Mouse (Mus musculus) bone marrow, adult 2 months (tissue): ENCODE measurements at regions not wholly inside any gene's neighbourhood (a gene's known extent, or its start where the extent isn't known, plus 50 kb on each side); places are given as distances from the start of the nearest gene placed in this dataset.

ENCODE experiments used
- H3K27ac ChIP-seq: fragments of 200-500 bp; 2 replicates; pipeline ENCODE4 v1.5.1; 2012; ENCODE audit warnings: low read depth, mild to moderate bottlenecking, control low read depth, inconsistent platforms, low read length; ENCODE audit not compliant: control insufficient read depth, poor library complexity, insufficient read depth
- H3K4me1 ChIP-seq: fragments of 200-500 bp; 2 replicates; pipeline ENCODE4 v1.6.1; 2011; ENCODE audit warnings: low read length; ENCODE audit not compliant: control insufficient read depth, insufficient read depth
- H3K4me3 ChIP-seq: fragments of 200-500 bp; replicated peaks from 2 replicates; pipeline ENCODE3; 2011; ENCODE audit warnings: mild to moderate bottlenecking, low read depth, low read length, control low read depth; ENCODE audit not compliant: control insufficient read depth
- CTCF ChIP-seq: fragments of 200-500 bp; IDR thresholded peaks from 2 replicates; pipeline ENCODE4 v1.5.1; 2011; ENCODE audit warnings: low read length, control low read depth; ENCODE audit not compliant: control insufficient read depth, insufficient read depth
- POLR2A ChIP-seq: fragments of 200-500 bp; IDR thresholded peaks from 2 replicates; pipeline ENCODE4 v1.6.1; 2011; ENCODE audit warnings: low read depth, mild to moderate bottlenecking, control low read depth, low read length, borderline replicate concordance; ENCODE audit not compliant: control insufficient read depth
- WGBS: fragments of 180-500 bp; shearing (Covaris S2); methylation state at CpG from one replicate; pipeline ENCODE4 v1.1.7; 2018; 5-methylcytosine and 5-hydroxymethylcytosine counted together

DNA sequence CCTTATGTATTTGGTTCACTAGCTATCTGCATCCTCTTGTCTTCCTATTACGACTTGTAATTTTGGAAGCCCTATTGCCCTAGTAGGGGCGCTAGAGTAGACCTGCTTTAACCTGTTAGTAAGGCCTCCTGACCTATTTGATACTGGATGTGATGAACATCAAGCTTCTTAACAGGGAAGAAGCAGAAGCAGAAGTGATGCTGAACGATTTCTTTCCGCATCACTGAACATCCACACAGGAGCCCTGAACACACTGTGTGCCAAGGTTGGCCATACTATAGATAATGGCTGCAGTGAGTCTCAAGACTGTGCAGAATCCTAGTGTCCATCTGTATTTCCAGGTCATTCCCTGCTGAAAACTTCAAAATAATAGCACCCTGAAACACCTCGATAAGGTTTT lies 151.0 kb downstream of the Gm9733 start:
- no peak for TF ChIP-seq POLR2A
- TF ChIP-seq CTCF, result no peak
- Histone ChIP-seq H3K4me3 (no peak overlapping the region), H3K27ac (no peak overlapping the region), H3K4me1 (no peaks in the 10 kb centered on the region)
- 85% methylated on average over 5 of the region's 5 CpGs for WGBS

DNA sequence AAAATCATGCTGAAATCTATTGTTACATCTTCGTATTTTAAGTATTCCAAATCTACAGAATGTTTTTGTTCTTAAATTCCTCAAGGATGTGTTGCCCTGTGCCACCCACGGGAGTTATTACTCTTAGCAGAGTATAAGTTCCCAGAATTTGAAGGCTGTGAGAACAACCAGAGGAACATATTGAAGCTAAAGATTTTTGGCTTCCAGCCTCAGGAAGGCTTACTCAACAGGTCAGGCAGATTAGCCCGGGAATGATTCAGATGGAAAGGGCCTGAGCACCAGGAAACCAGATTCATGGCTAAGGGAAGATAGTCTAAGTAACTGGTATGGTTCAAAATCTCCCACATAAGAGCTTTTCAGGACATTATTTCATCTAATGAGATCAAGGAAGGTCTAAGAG lies 145.4 kb downstream of the Gm9733 start:
- H3K27ac ChIP-seq, result no peak overlapping the region
- H3K4me1 ChIP-seq, result no peaks in the 10 kb centered on the region
- WGBS, result 85% methylated on average over 3 of the region's 3 CpGs
- TF ChIP-seq POLR2A (no peak), CTCF (no peak)
- H3K4me3 ChIP-seq, result no peak overlapping the region

DNA sequence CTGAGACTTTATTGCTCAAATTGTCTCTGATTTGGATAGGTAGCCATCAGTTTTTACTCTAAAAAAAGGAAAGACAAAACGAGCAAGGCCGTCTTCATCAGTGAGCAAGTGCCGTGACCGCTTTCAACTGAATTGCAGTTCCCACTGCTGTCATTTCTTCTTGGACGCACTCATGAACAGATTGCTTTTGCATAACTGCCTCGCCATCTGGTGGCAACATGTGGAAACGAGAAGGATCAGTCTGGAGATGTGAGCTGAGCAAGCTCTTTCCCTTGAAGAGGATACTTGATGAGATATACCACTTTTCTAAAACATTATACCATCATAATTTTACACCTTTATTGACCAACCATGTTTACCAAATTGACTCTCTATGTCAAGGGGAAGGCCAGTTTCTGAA lies 137.7 kb downstream of the Gm9733 start:
- Histone ChIP-seq H3K27ac (no peak overlapping the region), H3K4me3 (no peak overlapping the region), H3K4me1 (no peaks in the 10 kb centered on the region)
- TF ChIP-seq POLR2A, result no peak
- TF ChIP-seq CTCF, result peak; percentile 79
- 2% methylated on average over 7 of the region's 7 CpGs for WGBS

DNA sequence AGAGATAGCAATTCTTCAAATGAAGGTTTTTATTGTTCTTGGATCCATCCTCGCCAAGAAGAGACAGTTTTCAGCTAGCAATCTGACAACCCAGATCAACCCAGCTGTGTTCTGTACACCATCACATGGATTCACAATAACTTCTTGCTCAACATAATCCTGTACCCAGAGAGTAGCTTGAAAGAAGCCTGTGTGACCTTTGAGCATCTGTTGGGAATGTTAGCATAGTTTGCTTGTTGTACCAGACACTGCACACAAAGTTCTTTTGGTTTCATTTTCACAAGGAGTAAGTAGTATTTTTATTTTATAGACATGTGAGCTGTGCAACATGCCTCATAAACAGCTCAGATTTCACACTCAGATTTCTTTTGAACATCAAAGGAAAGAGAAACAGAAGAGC lies 136.0 kb downstream of the Gm9733 start:
- Histone ChIP-seq H3K4me1 (no peaks in the 10 kb centered on the region), H3K27ac (no peak overlapping the region), H3K4me3 (no peak overlapping the region)
- TF ChIP-seq POLR2A (no peak), CTCF (no peak)
- 59% methylated on average over 1 of the region's 1 CpGs for WGBS

DNA sequence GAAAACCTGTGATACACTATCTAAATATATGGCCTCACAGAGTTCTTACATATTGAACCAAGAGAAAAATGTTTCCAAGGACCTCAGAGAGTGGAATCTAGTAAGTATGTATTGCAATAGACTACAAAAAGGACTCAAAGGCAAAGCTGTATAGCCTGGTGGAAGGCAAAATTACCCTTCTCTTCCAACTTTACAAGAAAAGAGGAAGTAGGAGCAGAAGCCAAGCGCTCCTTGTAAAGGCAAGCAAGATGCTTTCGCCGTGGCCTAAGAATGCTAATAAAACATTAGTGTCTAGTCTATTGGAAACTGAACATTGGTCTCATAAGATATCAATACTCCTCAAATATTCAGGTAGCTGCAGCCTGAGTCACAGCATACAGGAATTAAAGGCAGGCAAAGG lies 134.0 kb downstream of the Gm9733 start:
- TF ChIP-seq CTCF (no peak), POLR2A (no peak)
- H3K4me1 ChIP-seq, result no peaks in the 10 kb centered on the region; the same call in 1 of the 2 replicates
- 10% methylated on average over 3 of the region's 3 CpGs for WGBS
- no peak overlapping the region for H3K4me3 ChIP-seq
- H3K27ac ChIP-seq, result no peak overlapping the region

DNA sequence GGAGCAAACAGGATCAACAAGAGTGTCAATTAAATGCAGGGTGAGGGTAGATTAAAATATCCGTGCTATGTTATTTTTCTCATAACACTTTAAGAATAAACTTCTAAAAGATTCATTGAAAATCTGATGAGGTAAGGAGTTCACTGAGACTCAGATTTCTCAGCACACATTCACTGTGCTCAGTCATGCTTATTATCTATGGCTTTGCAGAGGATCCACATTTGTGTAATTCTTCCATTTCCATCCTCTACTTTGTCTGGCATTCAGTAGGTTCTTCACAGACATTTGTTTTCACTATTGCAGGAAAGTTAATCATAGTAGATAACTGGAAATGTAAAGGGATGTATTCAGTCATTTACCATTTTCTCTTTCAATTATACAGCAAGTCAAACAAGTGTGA lies 131.8 kb downstream of the Gm9733 start:
- Histone ChIP-seq H3K4me3 (no peak overlapping the region), H3K27ac (no peak overlapping the region), H3K4me1 (no peaks in the 10 kb centered on the region; the same call in 1 of the 2 replicates)
- 87% methylated on average over 1 of the region's 1 CpGs for WGBS
- TF ChIP-seq POLR2A (no peak), CTCF (no peak)

DNA sequence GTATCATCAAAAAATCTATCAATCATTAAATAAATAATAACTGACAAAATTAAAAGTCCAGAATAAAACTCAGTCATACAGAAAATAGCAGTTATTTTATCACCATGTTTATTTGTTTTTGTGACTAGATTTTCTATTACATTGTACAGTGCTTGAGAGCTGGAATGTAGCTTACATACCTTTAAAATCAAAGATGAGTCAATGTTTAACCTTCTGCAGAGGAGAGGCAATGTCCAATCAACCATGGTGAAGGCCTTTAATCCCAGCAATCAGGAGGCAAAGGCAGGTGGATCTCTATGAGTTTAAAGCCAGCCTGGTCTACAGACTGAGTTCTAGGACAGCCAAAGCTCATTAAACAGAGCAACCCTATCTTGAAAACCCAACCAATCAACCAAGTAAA lies 131.1 kb downstream of the Gm9733 start:
- Histone ChIP-seq H3K27ac (no peak overlapping the region), H3K4me3 (no peak overlapping the region), H3K4me1 (no peaks in the 10 kb centered on the region; the same call in 1 of the 2 replicates)
- TF ChIP-seq CTCF, result no peak

DNA sequence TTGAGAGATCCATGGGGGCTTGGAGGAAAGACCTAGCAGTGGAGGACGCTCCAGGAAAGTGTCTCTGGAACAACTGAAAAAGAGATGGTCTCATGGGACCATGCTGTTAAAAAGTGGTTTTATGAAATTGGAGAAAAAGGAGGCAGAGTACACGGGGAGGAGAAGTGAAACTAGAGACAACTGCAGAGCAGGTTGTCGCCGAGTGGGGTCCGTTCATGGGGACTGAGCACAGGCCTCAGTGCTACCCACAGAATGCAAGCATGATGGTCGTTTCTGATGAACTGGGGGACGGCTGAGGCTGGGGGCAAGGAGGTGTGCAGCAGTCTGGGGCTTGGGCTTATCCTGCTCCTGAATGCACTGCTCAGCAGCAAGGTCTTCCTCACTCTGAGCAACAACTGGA lies 129.3 kb downstream of the Gm9733 start:
- Histone ChIP-seq H3K4me1 (no peaks in the 10 kb centered on the region; the same call in 1 of the 2 replicates), H3K4me3 (no peak overlapping the region), H3K27ac (no peak overlapping the region)
- TF ChIP-seq POLR2A, result no peak
- no peak for TF ChIP-seq CTCF
- WGBS, result 39% methylated on average over 7 of the region's 7 CpGs

DNA sequence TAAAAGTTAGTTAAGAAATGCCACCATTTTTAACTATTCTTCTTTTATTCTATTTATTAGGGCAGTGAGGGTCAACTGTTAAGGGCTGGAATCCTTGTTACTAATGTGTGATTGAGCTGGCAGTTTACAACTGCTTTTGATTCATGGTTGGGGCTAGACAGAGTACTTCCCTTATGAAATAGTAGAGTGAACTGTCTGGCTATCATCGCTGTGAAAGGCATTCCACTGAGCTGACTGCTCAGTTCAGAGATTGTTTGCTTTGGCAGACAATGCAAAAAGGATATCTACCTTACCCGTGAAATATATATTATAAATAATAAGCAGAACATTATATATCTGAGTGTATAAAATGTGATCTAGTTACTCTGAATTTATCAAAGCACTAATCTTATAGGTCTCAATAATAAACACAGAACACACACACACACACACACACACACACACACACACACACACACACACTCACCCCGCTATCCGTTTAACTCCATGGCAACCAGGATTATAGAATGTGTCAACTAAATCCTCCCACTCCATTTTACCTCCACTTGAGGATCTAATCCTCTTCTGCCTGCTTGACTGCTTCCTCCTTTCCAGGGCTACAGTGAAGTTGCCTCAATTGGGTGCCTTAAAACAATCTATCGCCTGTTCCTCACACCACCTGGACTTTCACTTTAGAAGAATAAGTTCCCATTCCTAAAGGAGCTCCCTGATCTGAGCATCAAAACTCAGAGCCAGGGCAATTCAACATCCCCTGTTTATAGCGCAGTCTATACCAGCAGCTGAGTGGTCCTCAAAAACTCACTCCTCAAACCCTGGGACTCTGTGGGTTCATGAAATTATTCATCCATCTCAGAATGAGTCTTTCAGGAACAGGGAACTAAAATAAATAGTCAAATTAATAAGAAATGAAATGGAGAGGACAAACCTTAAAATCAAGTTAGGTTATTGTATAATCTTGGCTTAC lies 126.6 kb downstream of the Gm9733 start:
- no peaks in the 10 kb centered on the region; the same call in 1 of the 2 replicates for H3K4me1 ChIP-seq
- no peak overlapping the region for H3K27ac ChIP-seq
- WGBS, result 78% methylated on average over 6 of the region's 6 CpGs
- H3K4me3 ChIP-seq, result no peak overlapping the region
- TF ChIP-seq POLR2A, result no peak
- no peak for TF ChIP-seq CTCF
